Mouse (Mus musculus) urinary bladder, postnatal 36 days (tissue): ENCODE data around the gene Gm42906.

ENCODE experiments used
- DNase-seq, 2 experiments: peaks; one replicate each; pipeline ENCODE4 v3.0.0; 2022; ENCODE audit warnings: low spot score in 2 of 2, mixed read lengths in 1 of 2

The Gm42906 gene

DNA sequence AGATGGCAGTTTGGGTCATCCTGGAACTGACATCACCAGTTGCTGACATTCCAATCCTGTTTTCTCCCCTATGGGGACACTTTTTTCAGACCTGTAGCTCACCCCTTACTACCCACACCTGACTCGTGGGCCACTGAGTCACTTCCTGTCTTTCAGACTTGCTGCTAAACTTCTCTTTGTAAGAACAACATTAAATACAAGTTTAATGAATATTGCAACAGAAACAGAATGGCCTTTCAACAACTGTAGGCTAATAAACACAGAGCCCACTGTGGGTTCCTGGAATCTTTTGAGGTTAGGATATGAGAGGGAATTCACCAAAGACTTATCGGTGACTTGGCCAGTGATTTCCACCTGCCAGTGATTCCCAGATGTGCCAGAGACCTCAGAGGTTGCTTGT is 318.1 kb downstream of the Gm42906 start:
- DNase-seq: no peak

DNA sequence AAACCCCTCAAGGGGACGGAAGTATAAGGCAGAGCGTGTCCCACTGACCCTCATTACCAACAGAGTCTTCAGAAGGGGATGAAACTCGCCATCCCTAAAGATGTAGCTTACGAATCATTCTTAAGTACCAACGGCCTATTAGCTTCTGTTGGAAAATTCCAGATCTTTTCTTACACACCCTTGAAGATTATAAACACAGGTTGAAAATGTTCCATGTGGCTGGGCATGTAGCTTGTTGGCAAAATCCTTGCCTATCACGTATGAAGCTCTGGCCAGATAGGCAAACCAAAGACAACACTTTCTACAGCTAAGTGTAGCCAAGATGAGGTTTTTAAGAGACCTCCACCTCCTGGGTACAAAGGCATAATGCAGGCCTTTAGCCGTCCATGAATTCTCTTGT is 319.0 kb downstream of the Gm42906 start:
- DNase-seq: no peak

DNA sequence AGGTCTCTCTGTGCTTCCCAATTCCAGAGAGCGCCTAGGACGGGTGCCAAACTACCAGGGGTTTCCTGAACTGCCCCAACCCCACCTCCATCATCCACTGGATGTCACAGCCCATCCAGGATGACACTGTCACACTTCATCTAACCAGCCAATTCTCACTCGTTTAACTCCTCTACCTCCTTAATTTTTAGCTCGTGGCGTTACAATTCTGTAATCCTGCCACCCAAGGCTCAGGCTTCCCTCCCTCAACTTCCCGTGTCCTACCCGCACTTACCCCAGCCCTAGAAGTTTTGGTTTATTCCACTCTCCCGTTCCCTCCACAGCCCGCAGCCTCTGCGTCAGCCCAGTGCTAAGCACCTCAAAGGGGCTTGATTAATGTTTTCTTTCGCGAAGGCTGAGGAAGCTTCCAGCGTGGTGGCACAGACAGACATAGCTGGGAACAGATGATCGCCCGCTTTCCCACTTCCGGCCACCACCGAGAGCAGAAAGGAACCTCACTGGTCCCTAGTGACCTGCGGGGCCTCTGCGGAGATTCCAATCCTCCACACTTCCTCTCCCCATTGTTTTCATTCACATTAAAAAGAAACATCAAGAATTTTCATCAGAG is 319.6 kb downstream of the Gm42906 start:
- DNase-seq: no peak

DNA sequence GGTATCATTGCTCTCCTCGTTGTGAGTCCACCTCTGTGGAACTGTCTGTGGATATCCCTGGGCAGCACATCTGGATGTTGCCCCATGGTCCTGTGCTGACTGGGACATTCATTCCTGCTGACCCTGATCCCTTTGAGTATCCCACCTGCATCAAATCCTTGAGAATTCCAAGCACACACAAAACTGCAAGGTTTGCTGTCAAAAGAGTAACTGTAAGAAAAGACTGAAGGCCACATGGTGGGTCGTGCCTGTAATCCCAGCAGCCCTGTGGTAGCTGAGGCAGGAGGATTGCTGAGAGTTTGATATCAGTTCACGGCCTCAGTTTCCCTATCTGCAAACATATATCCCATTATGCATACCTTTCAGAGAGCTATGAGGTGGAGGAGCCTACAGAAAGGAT is 321.1 kb downstream of the Gm42906 start:
- no peak for DNase-seq

DNA sequence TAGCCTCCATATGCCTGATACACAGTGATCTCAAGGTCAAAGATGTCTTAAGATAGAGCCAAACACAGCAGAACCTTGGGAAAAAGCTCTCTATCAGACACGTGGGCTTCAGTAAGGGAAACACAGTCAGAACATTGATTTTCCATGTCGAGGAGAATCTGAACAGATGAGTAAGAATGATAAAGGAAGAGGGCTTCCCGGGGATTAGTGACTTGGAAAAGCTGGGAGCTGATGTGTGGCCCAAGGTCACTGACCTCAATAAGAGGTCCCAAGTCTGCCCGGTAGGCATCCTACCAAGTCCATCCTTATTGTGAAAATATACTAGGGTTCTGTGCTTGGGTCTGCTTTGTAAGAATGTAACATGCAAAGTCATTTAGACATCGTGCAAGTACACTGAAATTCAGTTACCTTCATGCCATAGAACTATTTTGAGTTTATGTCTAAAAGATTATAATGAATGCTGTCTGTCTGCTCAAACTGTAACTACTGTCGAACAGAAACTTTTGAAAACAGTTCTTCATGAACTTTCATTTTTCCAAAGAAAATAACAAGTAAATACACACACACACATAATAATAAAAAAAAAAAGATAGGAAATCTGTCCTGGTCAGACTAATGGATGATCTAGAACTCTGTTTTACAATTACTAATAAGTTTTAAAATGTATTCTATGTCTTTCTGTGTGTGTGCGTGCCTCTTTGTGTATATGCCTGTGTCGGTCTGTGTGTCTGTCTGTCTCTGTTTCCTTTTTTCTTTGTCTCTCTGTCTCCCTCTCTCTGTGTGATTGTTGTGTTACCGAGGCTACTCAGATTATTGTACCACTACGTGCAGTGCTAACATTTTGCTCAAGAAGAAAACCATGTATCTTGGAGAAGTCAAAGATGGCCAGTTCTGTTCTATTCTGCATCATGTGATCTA is 322.6 kb downstream of the Gm42906 start:
- DNase-seq: no peak

DNA sequence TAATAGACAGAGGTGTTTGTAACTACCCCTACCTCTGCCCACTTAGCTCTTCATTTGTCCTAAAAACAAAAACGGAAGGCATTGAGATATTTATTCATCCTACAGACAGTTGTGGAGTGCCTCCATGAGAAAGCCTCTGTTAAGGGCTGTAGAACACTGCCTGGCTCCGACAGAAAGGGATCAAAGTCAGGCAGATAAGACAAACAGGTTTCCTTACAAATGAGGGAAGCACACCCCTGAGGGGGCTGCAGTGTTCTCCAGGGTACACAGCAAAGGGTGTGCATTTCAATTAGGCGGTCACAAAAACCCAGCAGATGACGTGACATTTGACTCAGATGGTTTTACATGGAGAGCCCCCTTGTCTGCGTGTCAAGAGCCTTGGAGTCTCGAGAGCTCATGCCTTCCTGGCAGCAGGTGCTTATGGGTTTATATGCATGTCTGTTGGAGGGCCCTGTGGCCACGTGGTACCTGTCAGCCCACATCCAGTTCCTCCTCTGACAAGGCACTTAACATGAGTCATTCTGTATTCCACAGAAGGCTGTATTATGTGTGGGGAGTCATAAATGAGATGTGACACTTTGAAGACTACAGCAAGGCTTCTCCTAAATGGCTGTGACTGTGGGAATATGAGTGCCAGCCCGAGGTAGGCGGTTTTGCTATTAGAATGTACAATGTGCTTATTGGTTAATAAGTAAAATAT is 323.5 kb downstream of the Gm42906 start:
- DNase-seq: no peak

DNA sequence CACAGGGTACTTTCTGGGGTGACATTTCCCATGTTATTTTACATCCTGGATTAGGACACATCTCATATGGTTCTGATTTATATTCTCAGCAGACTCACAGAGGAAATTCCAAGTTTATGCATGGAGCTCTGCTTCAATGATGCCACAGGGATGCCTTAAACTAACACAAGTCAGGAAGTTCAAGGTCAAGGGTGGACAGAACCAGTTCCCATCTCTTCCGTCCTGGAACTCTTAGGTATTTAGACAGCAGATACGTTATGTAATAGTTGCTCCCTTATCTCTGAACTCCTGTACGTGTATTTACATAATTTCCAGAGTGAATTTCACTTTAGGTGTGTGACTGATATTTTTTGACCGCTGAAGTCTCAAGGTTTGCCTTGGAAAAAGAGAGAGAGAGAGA is 324.7 kb downstream of the Gm42906 start:
- DNase-seq: no peak

DNA sequence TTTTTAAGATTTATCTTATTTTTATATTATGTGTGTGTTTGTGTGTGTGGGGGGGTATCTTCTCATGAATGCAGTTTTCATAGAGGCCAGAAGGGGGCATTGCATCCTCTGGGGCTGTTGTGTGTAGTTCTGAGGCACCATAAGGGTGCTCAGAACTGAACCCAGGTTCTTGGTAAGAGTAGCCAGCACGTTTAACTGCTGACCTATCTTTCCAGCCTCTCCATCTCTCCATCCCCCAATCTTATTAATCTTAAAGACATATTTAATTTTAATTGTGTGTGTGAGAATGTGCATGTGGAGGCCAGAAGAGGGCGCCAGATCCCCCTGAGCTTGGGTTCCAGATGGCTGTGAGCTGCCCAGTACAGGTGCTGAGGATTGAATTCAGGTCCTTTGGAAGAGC is 325.7 kb downstream of the Gm42906 start:
- no peak for DNase-seq

DNA sequence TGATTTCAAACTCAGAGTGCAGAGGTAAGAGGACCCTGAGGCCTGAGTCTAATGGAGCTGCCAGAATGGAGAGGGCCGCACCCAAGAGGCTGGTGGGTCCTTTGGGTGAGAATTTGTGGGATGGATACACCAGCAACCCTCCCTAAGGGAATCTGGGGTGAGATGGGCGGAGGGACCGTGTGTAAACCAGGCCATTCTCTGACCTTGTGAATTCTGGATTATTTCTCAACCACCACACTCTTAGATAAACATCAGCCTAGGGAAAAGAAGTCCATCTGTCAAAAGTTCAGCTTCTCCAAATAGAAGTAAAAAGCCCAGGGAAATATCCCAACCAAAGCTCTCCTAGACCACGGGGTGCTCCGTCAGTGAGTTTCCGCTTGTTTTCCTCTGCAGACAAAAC is 332.0 kb downstream of the Gm42906 start:
- DNase-seq: no peak

DNA sequence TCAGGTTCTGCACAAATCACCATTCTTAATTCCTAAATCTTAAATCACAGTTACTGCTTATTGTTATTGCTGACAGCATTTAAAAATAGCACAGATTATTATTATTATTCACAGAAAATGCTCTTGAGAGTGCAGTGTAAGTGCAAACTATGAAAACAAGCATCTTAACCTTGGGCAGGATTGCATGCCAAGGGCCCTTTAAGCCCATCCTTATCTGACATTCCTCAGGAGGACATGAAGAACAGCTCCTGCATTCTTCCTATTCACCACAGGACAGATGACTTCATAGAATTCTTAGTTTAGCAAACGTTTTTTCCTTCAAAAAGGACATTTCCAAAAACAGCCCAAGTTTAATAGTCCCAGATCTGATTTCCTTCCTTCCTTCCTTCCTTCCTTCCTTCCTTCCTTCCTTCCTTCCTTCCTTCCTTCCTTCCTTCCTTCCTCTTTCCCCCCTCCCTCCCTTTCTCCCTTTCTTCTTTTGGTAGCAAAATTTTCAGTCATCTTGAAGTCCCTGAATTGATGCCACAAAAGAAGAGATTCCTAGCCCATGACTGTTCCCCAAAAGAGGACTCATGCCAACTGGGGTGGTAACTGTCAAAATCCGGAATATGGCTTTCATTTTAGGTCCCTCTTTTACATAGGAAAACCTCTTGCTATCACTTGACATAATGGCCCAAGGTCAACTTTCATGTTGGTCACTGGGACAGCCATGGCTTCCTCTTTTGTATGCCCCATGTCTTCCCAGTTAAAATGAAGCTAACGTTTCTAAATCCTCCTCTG is 334.9 kb downstream of the Gm42906 start:
- DNase-seq: no peak

DNA sequence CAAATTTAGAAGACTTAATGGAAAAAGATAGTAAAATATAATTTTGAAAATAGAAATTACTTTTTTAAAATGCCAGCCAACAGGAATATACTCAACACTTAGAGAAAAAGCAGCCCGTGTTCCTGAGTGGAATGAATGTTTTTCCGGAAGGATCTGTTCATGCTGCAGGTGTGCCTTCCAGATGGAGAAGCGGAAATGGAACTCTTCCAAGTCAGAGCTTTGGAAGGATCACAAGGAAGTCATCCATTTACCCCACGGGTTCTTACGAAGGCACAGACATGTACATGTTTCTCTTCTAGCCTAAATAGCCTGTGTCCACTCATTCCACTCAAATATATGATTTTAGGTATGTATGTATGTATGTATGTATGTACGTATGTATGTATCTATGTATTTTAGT is 337.0 kb downstream of the Gm42906 start:
- DNase-seq: no peak

DNA sequence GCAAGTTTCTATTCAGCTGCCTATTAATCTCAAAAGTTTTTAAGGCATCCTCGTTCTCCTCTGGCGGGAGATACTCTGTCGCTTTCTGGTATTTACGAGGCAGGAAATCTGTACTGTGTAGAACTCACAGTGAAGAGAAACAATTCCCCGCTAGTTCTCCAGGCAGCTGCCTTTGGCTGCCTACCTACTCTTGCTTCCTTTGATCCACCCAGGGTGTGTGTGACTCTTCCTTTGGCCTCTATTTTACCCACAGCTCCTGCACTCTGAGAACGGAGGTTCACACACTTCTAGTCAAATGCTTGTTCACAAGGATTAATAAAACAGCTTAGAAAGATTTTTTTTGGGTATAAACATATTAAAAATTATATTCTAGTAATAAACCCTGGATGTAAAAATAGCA is 338.8 kb downstream of the Gm42906 start:
- no peak for DNase-seq

DNA sequence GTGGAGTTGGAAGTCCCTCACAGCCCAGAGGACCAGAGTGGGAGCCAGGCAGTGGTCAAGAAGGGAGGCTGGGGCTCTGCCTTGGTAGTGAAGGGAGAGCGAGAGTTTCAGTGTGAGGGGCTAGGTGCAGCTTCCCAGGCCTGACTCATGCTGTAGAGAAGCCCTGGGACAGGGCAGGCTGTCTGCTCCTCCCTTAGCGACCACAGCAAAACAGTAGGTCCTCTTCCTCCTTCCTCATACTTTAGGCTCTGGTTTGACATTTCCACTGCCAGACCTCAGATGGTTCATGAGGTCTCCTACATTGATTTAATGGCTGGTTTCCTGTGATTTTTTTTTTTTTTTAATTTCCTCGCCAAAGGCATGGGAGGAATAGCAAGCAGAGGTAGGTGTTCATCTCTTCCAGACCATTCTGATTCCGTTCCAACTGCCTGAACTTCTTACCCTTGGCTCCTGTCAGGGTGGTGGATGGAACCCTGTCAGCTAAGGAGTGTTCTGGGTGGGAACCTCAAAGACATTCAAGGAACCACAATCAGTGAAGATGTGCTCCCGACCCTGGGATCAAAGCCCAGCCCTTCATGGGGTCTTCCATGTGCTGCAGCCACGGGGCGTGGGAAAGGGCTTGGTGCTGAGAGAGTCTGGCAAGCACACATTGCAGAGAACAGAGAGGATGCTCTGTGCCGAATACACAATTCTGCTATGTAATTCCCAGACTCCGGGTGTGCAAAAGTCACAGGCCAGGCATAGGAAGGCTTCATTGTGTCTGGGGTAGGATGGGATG is 341.3 kb downstream of the Gm42906 start:
- no peak for DNase-seq

DNA sequence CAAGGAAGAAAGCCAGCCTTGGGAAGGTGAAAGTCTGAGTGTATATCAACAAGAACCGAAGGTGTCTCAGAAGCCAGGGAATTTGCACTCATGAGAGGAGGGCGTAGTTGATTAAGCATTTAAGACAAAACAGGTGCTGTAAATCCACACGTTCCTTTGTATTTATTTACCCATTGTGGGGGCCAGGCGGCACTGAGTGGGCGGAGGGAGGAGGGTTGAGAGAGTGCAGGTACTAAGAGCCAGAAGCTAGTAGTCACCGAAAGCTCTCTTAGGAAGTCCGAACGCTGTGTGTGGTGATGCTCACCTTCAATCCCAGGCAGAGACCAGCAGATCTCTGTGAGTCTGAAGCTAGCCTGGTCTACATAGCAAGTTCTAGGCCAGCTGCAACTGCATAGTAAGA is 342.2 kb downstream of the Gm42906 start:
- no peak for DNase-seq

DNA sequence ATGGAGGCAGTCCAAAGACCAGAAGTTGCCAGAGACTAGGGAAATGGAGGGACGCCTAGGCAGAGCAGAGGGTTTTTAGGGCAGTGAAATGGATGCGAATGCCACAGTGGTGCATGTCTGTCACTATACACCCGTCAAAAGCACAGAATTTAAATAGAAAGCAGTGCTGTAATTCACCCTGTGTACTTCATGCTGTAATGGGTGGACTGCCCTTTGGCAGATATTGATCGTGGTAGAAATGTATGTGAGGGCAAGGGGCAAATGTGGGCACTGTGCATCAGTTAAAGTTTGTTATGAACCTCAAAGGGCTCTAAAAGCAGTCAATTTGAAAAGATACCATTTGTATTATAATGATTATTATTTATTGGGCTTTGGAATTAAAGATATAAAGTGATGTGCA is 347.7 kb downstream of the Gm42906 start:
- no peak for DNase-seq

DNA sequence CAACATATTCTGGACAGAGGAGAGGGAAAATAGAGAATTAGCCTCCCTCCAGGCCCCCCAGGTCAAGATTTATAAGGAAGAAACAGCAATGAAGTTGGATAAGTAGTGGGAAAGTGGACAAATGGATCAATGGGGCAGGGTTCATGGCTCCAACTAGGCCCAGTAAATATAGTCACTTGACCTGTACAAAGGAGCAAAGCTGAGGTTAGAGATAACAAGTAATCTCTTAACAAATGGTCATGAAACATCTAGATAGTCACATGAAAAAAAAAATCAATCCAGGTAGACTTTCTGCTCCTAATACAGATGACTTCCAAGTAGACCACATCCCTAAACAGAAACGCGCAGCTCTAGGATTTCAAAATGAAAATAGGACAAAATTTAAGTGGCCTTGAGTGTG is 350.0 kb downstream of the Gm42906 start:
- no peak for DNase-seq

DNA sequence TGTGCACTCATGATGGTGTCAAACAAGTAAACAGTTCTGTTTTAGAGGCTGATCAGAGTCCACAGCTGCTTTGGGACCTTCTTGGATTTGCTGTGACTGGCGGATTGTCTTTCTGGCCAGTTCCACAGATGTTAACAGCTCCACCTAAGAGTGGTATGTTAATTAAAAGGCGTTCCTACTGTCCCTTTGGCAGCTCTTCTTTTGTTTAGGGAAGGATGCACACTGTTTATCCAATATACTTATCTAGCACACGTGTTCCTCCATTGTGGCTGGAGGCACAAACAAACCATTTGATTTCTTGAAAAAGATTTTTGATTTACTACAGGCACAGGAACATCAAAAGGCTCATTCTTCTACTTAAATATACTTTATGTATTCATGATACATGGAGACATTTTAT is 351.0 kb downstream of the Gm42906 start:
- no peak for DNase-seq

DNA sequence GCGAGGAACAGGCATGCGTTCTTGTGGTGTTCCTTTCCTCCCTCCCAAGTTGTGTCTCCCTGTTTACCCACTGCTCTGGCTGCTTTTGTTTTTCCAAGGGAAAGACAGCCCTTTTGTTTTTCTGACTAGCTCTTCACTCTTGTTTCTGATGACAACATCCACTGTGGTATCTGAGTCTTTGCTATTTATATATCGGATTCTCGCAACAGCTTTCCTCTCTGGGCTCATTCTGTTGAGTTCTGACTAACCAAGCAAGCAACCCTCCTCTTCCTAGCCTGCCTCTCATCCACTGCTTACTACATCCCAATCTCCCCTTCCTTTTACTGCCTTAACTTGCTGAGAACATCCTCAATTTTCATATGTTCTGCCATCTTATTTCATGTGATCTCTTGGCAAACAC is 353.7 kb downstream of the Gm42906 start:
- no peak for DNase-seq

DNA sequence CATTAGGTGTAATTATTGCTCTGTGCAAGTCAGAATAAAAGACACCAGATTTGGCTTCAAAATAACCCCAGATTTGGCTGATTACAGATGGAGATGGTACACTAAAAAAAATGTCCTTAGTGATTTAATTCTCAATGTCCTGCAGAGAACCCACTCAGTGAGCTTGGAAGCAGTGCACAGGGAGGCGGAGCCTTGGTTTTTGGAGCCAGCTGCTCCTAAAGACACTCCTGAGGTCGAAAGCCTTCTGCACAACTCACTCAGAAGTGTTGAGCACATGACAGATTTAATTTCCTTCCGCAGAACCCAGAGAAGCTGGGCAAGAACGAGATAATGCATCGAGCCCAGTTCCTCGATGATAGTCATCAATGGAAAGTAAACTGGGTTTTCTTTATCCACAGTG is 356.5 kb downstream of the Gm42906 start:
- DNase-seq: no peak

DNA sequence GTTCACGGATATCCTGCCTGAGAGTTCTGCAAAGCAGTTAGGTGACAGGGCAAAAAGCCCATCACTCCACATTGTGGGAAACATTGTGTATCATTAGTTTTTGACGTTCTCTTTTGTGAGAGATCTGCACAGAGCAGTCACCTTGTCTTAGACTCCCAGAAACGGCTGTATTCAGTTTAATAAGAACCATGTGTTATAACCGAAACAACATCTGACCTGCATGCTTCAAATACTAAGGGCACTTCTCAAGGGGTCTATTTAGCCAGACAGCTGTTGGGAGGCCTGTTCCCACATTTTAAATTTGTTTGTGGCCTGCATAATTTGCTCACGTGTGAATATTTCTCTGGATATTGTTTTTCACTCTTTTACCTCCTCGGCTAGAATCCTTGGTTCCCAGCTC is 357.1 kb downstream of the Gm42906 start:
- DNase-seq: no peak

DNA sequence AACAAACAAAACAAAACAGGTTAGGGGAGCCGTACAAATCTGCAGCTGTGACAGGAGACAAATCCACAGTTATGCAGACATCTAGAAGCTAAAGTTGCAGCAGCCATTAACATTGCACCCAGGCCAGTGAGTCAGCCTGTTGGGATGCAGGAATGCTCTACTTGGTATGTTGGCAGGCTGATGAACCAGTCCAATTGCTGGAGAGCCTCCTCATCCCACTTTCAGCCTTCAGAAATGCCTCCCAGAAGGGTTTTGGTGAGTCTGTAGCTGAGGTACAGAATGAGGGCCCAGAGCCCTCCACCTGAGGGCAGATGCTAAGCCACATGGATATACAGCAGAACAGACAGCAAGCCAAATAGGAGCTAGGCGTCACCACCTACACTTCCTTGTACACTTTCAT is 358.4 kb downstream of the Gm42906 start:
- no peak for DNase-seq
